Mouse (Mus musculus): ENCODE measurements around the gene Abca3. TPM values are rescaled to one million over a fixed set of nuclear protein-coding genes. Genes with fewer than 3 reads are reported as not detected.
"Not testable (repeated sequence)": the region's sequence is repeated elsewhere in the genome, so short reads cannot be mapped to it uniquely, and the experiment has no call there.

The Abca3 gene
- total RNA-seq, 2 experiments from 2014 or later: 19.8 to 24.4 TPM

- DNase-seq: no peak
Measured at GRCm38 (mm10) chr17:24383789-24384188, 32.0 kb downstream of the Abca3 start.

- no peak for DNase-seq
Measured at GRCm38 (mm10) chr17:24388711-24389110, 37.0 kb downstream of the Abca3 start.

GRCm38 (mm10) chr17:24389865-24390264 lies 38.1 kb downstream of the Abca3 start:
- peak; percentile 73 to 78 for DNase-seq

- peak in 1 of 2 experiments; percentile 53 for DNase-seq
Measured at GRCm38 (mm10) chr17:24391149-24391548, 39.4 kb downstream of the Abca3 start.

- DNase-seq: no peak
Measured at GRCm38 (mm10) chr17:24393527-24393926, 41.8 kb downstream of the Abca3 start.

GRCm38 (mm10) chr17:24394456-24394855 lies 42.7 kb downstream of the Abca3 start:
- DNase-seq: peak; percentile 56 to 57

GRCm38 (mm10) chr17:24402371-24402770 lies 50.6 kb downstream of the Abca3 start:
- DNase-seq: peak; percentile 84 to 87

GRCm38 (mm10) chr17:24407116-24407803 lies 55.5 kb downstream of the Abca3 start:
- DNase-seq: no peak

- peak in 1 of 2 experiments; percentile 47 for DNase-seq
Measured at GRCm38 (mm10) chr17:24413557-24414211, 61.9 kb downstream of the Abca3 start.

- peak; percentile 93 to 94 for DNase-seq
Measured at GRCm38 (mm10) chr17:24414230-24414976, 62.7 kb downstream of the Abca3 start, which contains the start of gene Rnps1. Gene Rnps1, plus strand, starts transcription at chr17:24414565.

GRCm38 (mm10) chr17:24415011-24415410 lies 63.3 kb downstream of the Abca3 start:
- no peak for DNase-seq

GRCm38 (mm10) chr17:24416051-24416652 lies 64.4 kb downstream of the Abca3 start:
- no peak for DNase-seq

- no peak for DNase-seq
Measured at GRCm38 (mm10) chr17:24423114-24423513, 71.4 kb downstream of the Abca3 start.

- no peak for DNase-seq
Measured at GRCm38 (mm10) chr17:24424489-24424888, 72.7 kb downstream of the Abca3 start.

- not testable (repeated sequence) for DNase-seq
Measured at GRCm38 (mm10) chr17:24425326-24425725, 73.6 kb downstream of the Abca3 start.

GRCm38 (mm10) chr17:24425905-24426304 lies 74.2 kb downstream of the Abca3 start:
- DNase-seq: no peak

GRCm38 (mm10) chr17:24426471-24427169 lies 74.9 kb downstream of the Abca3 start, which contains the start of gene Eci1:
Gene Eci1, plus strand, starts transcription at chr17:24426641.
- DNase-seq: peak; percentile 99

GRCm38 (mm10) chr17:24427170-24427557 lies 75.4 kb downstream of the Abca3 start:
- peak in 1 of 2 experiments; percentile 30 for DNase-seq

- DNase-seq: peak; percentile 38 to 66
Measured at GRCm38 (mm10) chr17:24429201-24429983, 77.6 kb downstream of the Abca3 start.

GRCm38 (mm10) chr17:24437016-24437415 lies 85.3 kb downstream of the Abca3 start:
- no peak for DNase-seq

GRCm38 (mm10) chr17:24440377-24440776 lies 88.6 kb downstream of the Abca3 start:
- DNase-seq: peak; percentile 30

Data from adrenal gland, postnatal 36 days (tissue).